Mouse (Mus musculus) small intestine, adult 2 months (tissue): ENCODE results near the gene Snx7.

ENCODE experiments used
- CTCF ChIP-seq: fragments of 200-500 bp; IDR thresholded peaks from 2 replicates; pipeline ENCODE4 v1.5.1; 2012; ENCODE audit warnings: low read depth, mild to moderate bottlenecking, control low read depth, inconsistent platforms, low read length, moderate library complexity, mixed read lengths; ENCODE audit not compliant: insufficient replicate concordance, insufficient read length; ENCODE audit errors: extremely low read depth
- POLR2A ChIP-seq: fragments of 200-500 bp; IDR thresholded peaks from 2 replicates; pipeline ENCODE4 v1.6.1; 2012; ENCODE audit warnings: low read depth, mild to moderate bottlenecking, control low read depth, inconsistent platforms, low read length, moderate library complexity

DNA sequence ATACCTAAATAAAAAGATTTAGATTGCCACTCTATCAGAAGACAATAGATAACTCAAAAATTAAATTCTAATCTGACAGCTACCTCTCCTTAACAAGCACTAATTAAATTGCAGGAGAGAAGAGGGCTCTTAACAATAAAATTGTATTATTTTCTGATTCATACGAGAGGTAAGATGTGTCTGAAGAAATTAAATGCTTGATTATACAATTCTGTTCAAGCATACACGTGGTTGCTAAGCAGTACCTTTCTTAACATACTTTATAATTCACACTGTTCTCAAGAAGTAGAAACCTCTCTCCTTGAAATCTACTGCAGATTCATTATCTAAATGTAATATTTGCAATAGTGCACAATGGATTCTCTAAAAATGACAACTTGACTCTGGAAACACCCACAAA is 54.5 kb downstream of the Snx7 start:
- TF ChIP-seq POLR2A = no peak
- no peak for TF ChIP-seq CTCF
